Mouse (Mus musculus) hindbrain, postnatal 0 days (tissue): ENCODE measurements around the gene Dsn1. TPM values are rescaled to one million over a fixed set of nuclear protein-coding genes. Genes with fewer than 3 reads are reported as not detected.

Experiments used
- ATAC-seq: fragments of 200-750 bp; cut with Nextera tagmentation; 2 replicates; pipeline ENCODE4 v1.8.0; 2017; ENCODE audit warnings: mild to moderate bottlenecking, moderate TSS enrichment, moderate library complexity
- DNase-seq: peaks from one replicate; pipeline ENCODE4 v3.0.0-alpha.2; 2015; ENCODE audit warnings: low spot score
- H3K27ac ChIP-seq: fragments of 300-500 bp; sonication (generic); 2 replicates; pipeline ENCODE4 v1.5.1; 2014; ENCODE audit warnings: mild to moderate bottlenecking
- H3K27me3 ChIP-seq: fragments of 300-500 bp; sonication (generic); 2 replicates; pipeline ENCODE4 v1.6.1; 2014; ENCODE audit warnings: low read length, mixed read lengths; ENCODE audit not compliant: insufficient read depth
- H3K36me3 ChIP-seq: fragments of 300-500 bp; sonication (generic); 2 replicates; pipeline ENCODE4 v1.6.1; 2014; ENCODE audit warnings: low read length, mixed read lengths; ENCODE audit not compliant: insufficient read depth
- H3K4me1 ChIP-seq: fragments of 300-500 bp; sonication (generic); 2 replicates; pipeline ENCODE4 v1.6.1; 2014; ENCODE audit warnings: antibody characterized with exemption, low read length, mixed read lengths; ENCODE audit not compliant: insufficient read depth
- H3K4me2 ChIP-seq: fragments of 300-500 bp; sonication (generic); 2 replicates; pipeline ENCODE4 v1.6.1; 2014; ENCODE audit warnings: low read depth, mild to moderate bottlenecking, low read length, moderate library complexity, mixed read lengths
- H3K4me3 ChIP-seq: fragments of 300-500 bp; sonication (generic); 2 replicates; pipeline ENCODE4 v1.5.1; 2014; ENCODE audit warnings: low read length
- H3K9ac ChIP-seq: fragments of 300-500 bp; sonication (generic); replicated peaks from 2 replicates; pipeline ENCODE4 v1.6.1; 2014; ENCODE audit warnings: mild to moderate bottlenecking, low read length, moderate library complexity, mixed read lengths
- H3K9me3 ChIP-seq: fragments of 300-500 bp; sonication (generic); 2 replicates; pipeline ENCODE4 v1.6.1; 2016; ENCODE audit warnings: low read length, mixed read lengths
- CTCF ChIP-seq: IDR thresholded peaks from 2 replicates; pipeline ENCODE4 v1.5.1; 2016; ENCODE audit warnings: antibody characterized with exemption, control low read depth, low read depth
- WGBS: fragments of 180-500 bp; shearing (Covaris S2); extraction: QIAGEN DNeasy Blood & Tissue Kit; methylation state at CpG from one replicate; pipeline ENCODE4 v1.1.7; 2014; 5-methylcytosine and 5-hydroxymethylcytosine counted together
- polyA plus RNA-seq: library from polyadenylated mRNA; unstranded; fragments of >200 nt; fragmentation: Nextera tagmentation; extraction: Ambion mirVana; gene quantifications from 2 replicates; pipeline ENCODE4 v1.2.1, GENCODE M21; 2015
- total RNA-seq: library from RNA; depleted of rRNA; stranded (reverse); fragments of >200 nt; gene quantifications from 2 replicates; pipeline ENCODE4 v1.2.3, GENCODE M21; 2014

Gene Dsn1
- total and polyA plus RNA-seq, 2 experiments from 2014 or later: 9.5 to 12.7 TPM

DNA sequence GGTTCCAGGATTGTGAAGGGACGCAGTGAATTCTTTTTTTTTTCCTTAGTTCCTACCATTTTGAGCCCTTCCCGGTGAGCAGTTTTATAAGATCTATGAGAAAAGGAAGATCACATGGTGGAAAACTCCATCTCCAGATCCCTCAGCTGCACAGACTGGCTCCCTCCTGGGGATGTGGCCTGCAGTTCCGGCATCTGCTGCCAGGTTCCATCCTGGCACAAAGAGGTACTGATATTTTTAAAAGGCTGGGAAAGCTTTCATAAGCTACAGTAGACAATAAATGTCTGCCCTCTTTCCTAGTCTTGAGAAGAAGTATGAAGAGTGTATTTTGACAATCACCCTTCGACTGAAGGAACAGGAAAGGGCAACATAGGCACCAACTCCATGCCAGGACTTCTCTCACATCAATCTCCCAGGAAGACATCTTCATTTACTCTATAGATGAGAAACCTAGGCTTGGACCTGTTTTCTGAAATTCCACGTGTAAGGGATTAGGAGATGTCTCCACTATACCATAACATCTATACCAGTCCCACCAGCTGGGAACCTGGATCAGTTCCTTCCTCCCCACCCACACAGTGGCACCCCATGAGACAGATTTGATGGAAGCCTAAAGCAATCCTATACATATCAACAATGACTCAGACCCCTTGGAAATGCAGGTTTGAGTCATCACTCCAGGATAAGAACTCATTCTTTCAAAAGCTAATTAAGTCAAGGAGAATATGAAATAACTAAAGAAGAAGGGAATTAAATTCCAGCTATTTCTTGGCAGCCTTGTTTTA lies 33.4 kb downstream of the Dsn1 start:
- H3K27ac ChIP-seq: no peak overlapping the region
- no peak for TF ChIP-seq CTCF
- H3K9ac ChIP-seq: no peak overlapping the region
- no peak overlapping the region for H3K4me3 ChIP-seq
- no peak for ATAC-seq
- WGBS: 67% methylated on average over 5 of the region's 5 CpGs
- no peaks in the 10 kb centered on the region for H3K27me3 ChIP-seq
- no peaks in the 10 kb centered on the region for H3K9me3 ChIP-seq
- no peak overlapping the region for H3K4me2 ChIP-seq
- DNase-seq: no peak
- peaks cover 13% of the 10 kb centered on the region for H3K4me1 ChIP-seq
- no peaks in the 10 kb centered on the region for H3K36me3 ChIP-seq

DNA sequence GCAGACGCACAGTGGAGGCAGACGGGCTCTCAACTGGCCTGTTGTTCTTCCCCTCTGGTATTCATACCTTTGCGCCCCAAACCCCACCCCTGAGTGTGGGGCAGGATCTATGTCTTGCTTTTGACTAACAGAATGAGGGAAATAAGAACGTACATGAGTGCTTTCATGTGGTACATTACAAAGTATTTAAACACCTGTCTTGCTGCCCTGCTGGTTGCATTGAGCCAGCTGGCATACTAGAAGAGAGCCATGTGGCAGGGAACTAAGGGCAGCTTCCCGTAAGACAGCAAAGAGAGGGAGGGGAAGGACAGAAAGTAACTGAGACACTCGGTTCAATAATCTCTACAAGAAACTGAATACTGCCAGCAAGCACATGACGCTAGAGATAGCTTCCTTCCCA lies 36.7 kb downstream of the Dsn1 start:
- no peaks in the 10 kb centered on the region for H3K4me1 ChIP-seq
- no peak overlapping the region for H3K4me3 ChIP-seq
- no peak for DNase-seq
- no peaks in the 10 kb centered on the region for H3K27me3 ChIP-seq
- no peak for TF ChIP-seq CTCF
- no peaks in the 10 kb centered on the region for H3K36me3 ChIP-seq
- no peaks in the 10 kb centered on the region for H3K9me3 ChIP-seq
- ATAC-seq: no peak
- H3K4me2 ChIP-seq: no peak overlapping the region
- no peak overlapping the region for H3K9ac ChIP-seq
- H3K27ac ChIP-seq: no peak overlapping the region
- 59% methylated on average over 7 of the region's 7 CpGs for WGBS

GRCm38 (mm10) chr2:156968501-156968900 lies 38.5 kb downstream of the Dsn1 start:
- no peak for TF ChIP-seq CTCF
- 77% methylated on average over 4 of the region's 4 CpGs for WGBS
- Histone ChIP-seq H3K36me3 (no peaks in the 10 kb centered on the region), H3K27ac (no peak overlapping the region), H3K27me3 (no peaks in the 10 kb centered on the region), H3K9me3 (no peaks in the 10 kb centered on the region), H3K4me2 (no peak overlapping the region), H3K9ac (no peak overlapping the region), H3K4me1 (no peaks in the 10 kb centered on the region), H3K4me3 (no peak overlapping the region)
- ATAC-seq (no peak), DNase-seq (no peak)

DNA sequence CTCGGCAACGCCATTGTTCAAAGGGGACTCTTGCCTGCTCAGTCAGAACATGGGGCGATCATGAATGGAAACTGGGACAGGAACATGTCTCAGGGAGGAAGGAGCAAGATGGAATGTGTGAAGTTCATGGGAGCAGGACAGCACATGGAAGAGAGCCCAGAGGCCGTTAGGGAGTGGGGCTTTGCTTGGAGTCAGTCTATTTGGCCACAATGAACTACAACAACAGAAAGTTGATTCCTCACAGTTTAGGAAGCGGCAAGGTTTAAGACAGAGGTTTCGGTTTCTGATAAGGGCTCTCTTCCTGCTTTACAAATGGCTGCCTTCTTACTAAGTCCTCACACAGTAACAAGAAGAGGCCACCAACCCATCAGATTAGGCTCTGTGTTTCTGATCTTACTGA lies 39.6 kb downstream of the Dsn1 start:
- no peak overlapping the region for H3K27ac ChIP-seq
- no peaks in the 10 kb centered on the region for H3K36me3 ChIP-seq
- 64% methylated on average over 6 of the region's 6 CpGs for WGBS
- no peaks in the 10 kb centered on the region for H3K27me3 ChIP-seq
- H3K4me1 ChIP-seq: no peaks in the 10 kb centered on the region
- H3K4me2 ChIP-seq: no peak overlapping the region
- H3K9me3 ChIP-seq: no peaks in the 10 kb centered on the region
- no peak for TF ChIP-seq CTCF
- H3K9ac ChIP-seq: no peak overlapping the region
- ATAC-seq: 0 out of 2 replicates have a peak, but pooled peaks have one; percentile 43
- no peak overlapping the region for H3K4me3 ChIP-seq
- DNase-seq: no peak

DNA sequence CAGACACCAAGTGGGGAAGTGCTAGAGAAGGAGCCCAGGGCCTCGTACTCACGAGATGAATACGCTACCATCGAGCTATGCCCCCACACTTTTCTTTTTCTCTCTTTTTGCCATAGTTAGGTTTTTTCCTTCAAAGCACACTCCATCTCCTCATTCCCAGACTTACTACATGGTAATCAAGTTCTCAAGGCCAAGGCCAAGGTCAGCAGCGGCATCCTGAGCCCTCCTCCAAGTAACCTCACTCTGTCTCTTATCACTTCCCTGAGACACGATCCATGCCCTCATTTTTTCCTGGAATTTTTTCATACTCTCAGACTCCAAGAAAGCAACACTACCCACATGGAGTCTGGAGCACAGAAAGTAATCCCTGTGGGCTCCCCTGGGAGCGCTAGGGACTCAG lies 43.1 kb downstream of the Dsn1 start:
- 96% methylated on average over 7 of the region's 7 CpGs for WGBS

GRCm38 (mm10) chr2:156958496-156959252 lies 48.3 kb downstream of the Dsn1 start:
- no peak overlapping the region for H3K4me2 ChIP-seq
- H3K4me3 ChIP-seq: no peak overlapping the region
- no peaks in the 10 kb centered on the region; the same call in 1 of the 2 replicates for H3K36me3 ChIP-seq
- no peaks in the 10 kb centered on the region for H3K4me1 ChIP-seq
- WGBS: 86% methylated on average over 9 of the region's 9 CpGs
- ATAC-seq: no peak
- DNase-seq: no peak
- TF ChIP-seq CTCF: no peak
- no peaks in the 10 kb centered on the region for H3K27me3 ChIP-seq
- H3K27ac ChIP-seq: no peak overlapping the region
- H3K9ac ChIP-seq: no peak overlapping the region
- no peaks in the 10 kb centered on the region for H3K9me3 ChIP-seq

More for the DNA sequence above, 43.1 kb downstream of the Dsn1 start:
- ATAC-seq (no peak), DNase-seq (no peak)
- Histone ChIP-seq H3K27ac (no peak overlapping the region), H3K27me3 (no peaks in the 10 kb centered on the region), H3K4me2 (no peak overlapping the region), H3K4me3 (no peak overlapping the region), H3K9me3 (no peaks in the 10 kb centered on the region), H3K9ac (no peak overlapping the region), H3K4me1 (no peaks in the 10 kb centered on the region), H3K36me3 (no peaks in the 10 kb centered on the region)
- no peak for TF ChIP-seq CTCF
